Mouse (Mus musculus): ENCODE measurements around the gene Timeless.
"Not testable (repeated sequence)": the region's sequence is repeated elsewhere in the genome, so short reads cannot be mapped to it uniquely, and the experiment has no call there.

Gene Timeless

GRCm38 (mm10) chr10:128212871-128213323 lies 19.0 kb upstream of the Timeless start:
- peak; percentile 33 to 46 for DNase-seq (ENCODE audit: low spot score in 2 of 2)

- not testable (repeated sequence) for DNase-seq (ENCODE audit: low spot score in 2 of 2)
These were observed 17.8 kb upstream of the Timeless start for GRCm38 (mm10) chr10:128214112-128214511.

GRCm38 (mm10) chr10:128214981-128215380 lies 16.9 kb upstream of the Timeless start:
- no peak for DNase-seq (ENCODE audit: low spot score in 2 of 2)

- no peak for DNase-seq (ENCODE audit: low spot score in 2 of 2)
These were observed 13.3 kb upstream of the Timeless start for GRCm38 (mm10) chr10:128218387-128219117.

- DNase-seq (ENCODE audit: low spot score in 2 of 2), result no peak
These were observed 10.2 kb upstream of the Timeless start for GRCm38 (mm10) chr10:128221533-128222286.

GRCm38 (mm10) chr10:128225064-128225463 lies 6.8 kb upstream of the Timeless start:
- DNase-seq (ENCODE audit: low spot score in 2 of 2), result no peak

GRCm38 (mm10) chr10:128225538-128225937 lies 6.3 kb upstream of the Timeless start, which contains the start of gene Mip:
TSS of gene Mip (plus strand) at chr10:128225838.
- no peak for DNase-seq (ENCODE audit: low spot score in 2 of 2)

GRCm38 (mm10) chr10:128227592-128227991 lies 4.3 kb upstream of the Timeless start:
- no peak for DNase-seq (ENCODE audit: low spot score in 2 of 2)

GRCm38 (mm10) chr10:128228009-128228408 lies 3.9 kb upstream of the Timeless start:
- DNase-seq (ENCODE audit: low spot score in 2 of 2), result no peak

GRCm38 (mm10) chr10:128230582-128230981 lies 1.3 kb upstream of the Timeless start:
- no peak for DNase-seq (ENCODE audit: low spot score in 2 of 2)

GRCm38 (mm10) chr10:128231146-128231545 lies 719 bp upstream of the Timeless start:
- no peak for DNase-seq (ENCODE audit: low spot score in 2 of 2)

- DNase-seq (ENCODE audit: low spot score in 2 of 2), result peak in 1 of 2 experiments; percentile 55
These were observed 638 bp downstream of the Timeless start for GRCm38 (mm10) chr10:128232420-128232985.

GRCm38 (mm10) chr10:128236321-128236720 lies 4.5 kb downstream of the Timeless start:
- DNase-seq (ENCODE audit: low spot score in 2 of 2), result no peak

GRCm38 (mm10) chr10:128237807-128238480 lies 6.1 kb downstream of the Timeless start:
- peak in 1 of 2 experiments; percentile 22 for DNase-seq (ENCODE audit: low spot score in 2 of 2)

- no peak for DNase-seq (ENCODE audit: low spot score in 2 of 2)
These were observed 7.3 kb downstream of the Timeless start for GRCm38 (mm10) chr10:128239140-128239539.

- DNase-seq (ENCODE audit: low spot score in 2 of 2), result no peak
These were observed 8.3 kb downstream of the Timeless start for GRCm38 (mm10) chr10:128240131-128240530.

- DNase-seq (ENCODE audit: low spot score in 2 of 2), result no peak
These were observed 11.4 kb downstream of the Timeless start for GRCm38 (mm10) chr10:128243252-128243651.

- DNase-seq (ENCODE audit: low spot score in 2 of 2), result no peak
These were observed 12.3 kb downstream of the Timeless start for GRCm38 (mm10) chr10:128244121-128244520.

GRCm38 (mm10) chr10:128247020-128247732 lies 15.3 kb downstream of the Timeless start:
- DNase-seq (ENCODE audit: low spot score in 2 of 2), result no peak

GRCm38 (mm10) chr10:128250565-128250964 lies 18.7 kb downstream of the Timeless start:
- DNase-seq (ENCODE audit: low spot score in 2 of 2), result no peak

GRCm38 (mm10) chr10:128253677-128254255 lies 21.9 kb downstream of the Timeless start, which contains the start of gene Apon:
TSS of gene Apon (plus strand) at chr10:128254096.
- DNase-seq (ENCODE audit: low spot score in 2 of 2), result no peak

All from right cerebral cortex, postnatal 36 days (tissue).